Mouse (Mus musculus) cerebellum, postnatal 10 days (tissue): ENCODE results near the gene Zswim7.
A peak's percentile ranks its signal among the peaks of the same experiment; 100 is the strongest.

ENCODE experiments used
- DNase-seq, 2 experiments: peaks; one replicate each; pipeline ENCODE4 v3.0.0; 2021; ENCODE audit warnings: mixed read lengths in 2 of 2

Gene Zswim7

GRCm38 (mm10) chr11:62251047-62251446 lies 30.1 kb downstream of the Zswim7 start:
- no peak for DNase-seq

GRCm38 (mm10) chr11:62249266-62250037 lies 31.7 kb downstream of the Zswim7 start:
- peak; percentile 52 to 56 for DNase-seq

GRCm38 (mm10) chr11:62248401-62249244 lies 32.6 kb downstream of the Zswim7 start, which contains the start of gene Adora2b:
Gene Adora2b (plus strand): TSS chr11:62248984.
- DNase-seq, result peak; percentile 68 to 75

GRCm38 (mm10) chr11:62247759-62248400 lies 33.3 kb downstream of the Zswim7 start:
- no peak for DNase-seq

GRCm38 (mm10) chr11:62244471-62244870 lies 36.7 kb downstream of the Zswim7 start:
- DNase-seq, result no peak

- no peak for DNase-seq
Measured at GRCm38 (mm10) chr11:62243871-62244270, 37.3 kb downstream of the Zswim7 start.

GRCm38 (mm10) chr11:62240631-62241261 lies 40.4 kb downstream of the Zswim7 start:
- no peak for DNase-seq

GRCm38 (mm10) chr11:62224797-62225196 lies 56.4 kb downstream of the Zswim7 start:
- no peak for DNase-seq

- no peak for DNase-seq
Measured at GRCm38 (mm10) chr11:62223962-62224361, 57.2 kb downstream of the Zswim7 start.

- DNase-seq, result no peak
Measured at GRCm38 (mm10) chr11:62223416-62223815, 57.8 kb downstream of the Zswim7 start.

GRCm38 (mm10) chr11:62220756-62221510 lies 60.2 kb downstream of the Zswim7 start:
- DNase-seq, result no peak

- DNase-seq, result no peak
Measured at GRCm38 (mm10) chr11:62217751-62218150, 63.4 kb downstream of the Zswim7 start.
